Mouse (Mus musculus): ENCODE data around the gene Susd6. TPM values are rescaled to one million over a fixed set of nuclear protein-coding genes. Genes with fewer than 3 reads are reported as not detected.

The Susd6 gene
- polyA plus RNA-seq, 1 experiment from 2014 or later, result 22.3 TPM

GRCm38 (mm10) chr12:80877215-80878092 is 87.1 kb downstream of the Susd6 start:
- H3K36me3 ChIP-seq (ENCODE audit: control insufficient read depth, insufficient read depth, low read length), result peaks cover 73% of the 10 kb centered on the region
- no peak overlapping the region for H3K4me2 ChIP-seq (ENCODE audit: low read length)
- peaks cover 9 to 22% of the 10 kb centered on the region in 2 experiments for H3K4me1 ChIP-seq (ENCODE audit: control insufficient read depth in 2 of 2, insufficient read depth in 2 of 2, low read length in 2 of 2)
- no peaks in the 10 kb centered on the region for H3K27me3 ChIP-seq (ENCODE audit: control insufficient read depth, insufficient read depth, low read length)
- no peaks in the 10 kb centered on the region for H3K9me3 ChIP-seq (ENCODE audit: control insufficient read depth, low read length)
- no peak for ATAC-seq (ENCODE audit: insufficient number of reproducible peaks, insufficient read depth, low FRiP score, low read depth)
- peak overlapping the region in 1 of 2 experiments; percentile 35; a peak in 1 of 4 replicates for H3K27ac ChIP-seq (replicated peaks in 1 of 2; ENCODE audit: control insufficient read depth in 1 of 2, insufficient read depth in 1 of 2, low read depth in 2 of 2, low read length in 2 of 2)
- no peak overlapping the region for H3K4me3 ChIP-seq (ENCODE audit: control insufficient read depth in 1 of 2, insufficient read depth in 1 of 2, low read depth in 1 of 2, low read length in 2 of 2)
- no peak overlapping the region for H3K9ac ChIP-seq (ENCODE audit: low read length)
- 83% methylated on average over 7 of the region's 7 CpGs for WGBS

GRCm38 (mm10) chr12:80878093-80878430 is 87.8 kb downstream of the Susd6 start:
- 67% methylated on average over 6 of the region's 6 CpGs for WGBS
- H3K4me1 ChIP-seq (ENCODE audit: control insufficient read depth in 2 of 2, insufficient read depth in 2 of 2, low read length in 2 of 2), result peaks cover 9 to 22% of the 10 kb centered on the region in 2 experiments
- no peak overlapping the region for H3K4me2 ChIP-seq (ENCODE audit: low read length)
- ATAC-seq (ENCODE audit: insufficient number of reproducible peaks, insufficient read depth, low FRiP score, low read depth), result no peak
- H3K27ac ChIP-seq (replicated peaks in 1 of 2; ENCODE audit: control insufficient read depth in 1 of 2, insufficient read depth in 1 of 2, low read depth in 2 of 2, low read length in 2 of 2), result peak overlapping the region in 1 of 2 experiments; percentile 35; a peak in 1 of 4 replicates
- no peak overlapping the region for H3K4me3 ChIP-seq (ENCODE audit: control insufficient read depth in 1 of 2, insufficient read depth in 1 of 2, low read depth in 1 of 2, low read length in 2 of 2)
- H3K27me3 ChIP-seq (ENCODE audit: control insufficient read depth, insufficient read depth, low read length), result no peaks in the 10 kb centered on the region
- H3K9ac ChIP-seq (ENCODE audit: low read length), result no peak overlapping the region
- no peaks in the 10 kb centered on the region for H3K9me3 ChIP-seq (ENCODE audit: control insufficient read depth, low read length)
- peaks cover 68% of the 10 kb centered on the region for H3K36me3 ChIP-seq (ENCODE audit: control insufficient read depth, insufficient read depth, low read length)

GRCm38 (mm10) chr12:80878653-80879052 is 88.3 kb downstream of the Susd6 start:
- Histone ChIP-seq H3K4me3 (ENCODE audit: control insufficient read depth in 1 of 2, insufficient read depth in 1 of 2, low read depth in 1 of 2, low read length in 2 of 2) (no peak overlapping the region), H3K27ac (replicated peaks in 1 of 2; ENCODE audit: control insufficient read depth in 1 of 2, insufficient read depth in 1 of 2, low read depth in 2 of 2, low read length in 2 of 2) (no peak overlapping the region; a peak in 1 of 4 replicates), H3K9ac (ENCODE audit: low read length) (no peak overlapping the region), H3K27me3 (ENCODE audit: control insufficient read depth, insufficient read depth, low read length) (no peaks in the 10 kb centered on the region), H3K4me2 (ENCODE audit: low read length) (no peak overlapping the region), H3K36me3 (ENCODE audit: control insufficient read depth, insufficient read depth, low read length) (peaks cover 63% of the 10 kb centered on the region), H3K9me3 (ENCODE audit: control insufficient read depth, low read length) (no peaks in the 10 kb centered on the region), H3K4me1 (ENCODE audit: control insufficient read depth in 2 of 2, insufficient read depth in 2 of 2, low read length in 2 of 2) (peaks cover 9 to 22% of the 10 kb centered on the region in 2 experiments)
- WGBS, result 73% methylated on average over 3 of the region's 3 CpGs
- ATAC-seq (ENCODE audit: insufficient number of reproducible peaks, insufficient read depth, low FRiP score, low read depth), result no peak

GRCm38 (mm10) chr12:80879267-80879666 is 89.0 kb downstream of the Susd6 start:
- no peak overlapping the region for H3K27ac ChIP-seq (replicated peaks in 1 of 2; ENCODE audit: control insufficient read depth in 1 of 2, insufficient read depth in 1 of 2, low read depth in 2 of 2, low read length in 2 of 2)
- peaks cover 57% of the 10 kb centered on the region for H3K36me3 ChIP-seq (ENCODE audit: control insufficient read depth, insufficient read depth, low read length)
- 52% methylated on average over 4 of the region's 4 CpGs for WGBS

GRCm38 (mm10) chr12:80881121-80881520 is 90.8 kb downstream of the Susd6 start:
- no peak overlapping the region for H3K9ac ChIP-seq (ENCODE audit: low read length)
- H3K4me1 ChIP-seq (ENCODE audit: control insufficient read depth in 2 of 2, insufficient read depth in 2 of 2, low read length in 2 of 2), result peaks cover 15 to 26% of the 10 kb centered on the region in 2 experiments
- ATAC-seq (ENCODE audit: insufficient number of reproducible peaks, insufficient read depth, low FRiP score, low read depth), result no peak
- no peaks in the 10 kb centered on the region for H3K27me3 ChIP-seq (ENCODE audit: control insufficient read depth, insufficient read depth, low read length)
- no peak overlapping the region for H3K4me2 ChIP-seq (ENCODE audit: low read length)
- no peak overlapping the region for H3K27ac ChIP-seq (replicated peaks in 1 of 2; ENCODE audit: control insufficient read depth in 1 of 2, insufficient read depth in 1 of 2, low read depth in 2 of 2, low read length in 2 of 2)
- no peaks in the 10 kb centered on the region for H3K9me3 ChIP-seq (ENCODE audit: control insufficient read depth, low read length)
- no peak overlapping the region for H3K4me3 ChIP-seq (ENCODE audit: control insufficient read depth in 1 of 2, insufficient read depth in 1 of 2, low read depth in 1 of 2, low read length in 2 of 2)
- peaks cover 39% of the 10 kb centered on the region for H3K36me3 ChIP-seq (ENCODE audit: control insufficient read depth, insufficient read depth, low read length)
- WGBS, result 89% methylated on average over 3 of the region's 3 CpGs

More at GRCm38 (mm10) chr12:80879267-80879666, 89.0 kb downstream of the Susd6 start:
- Histone ChIP-seq H3K27me3 (ENCODE audit: control insufficient read depth, insufficient read depth, low read length) (no peaks in the 10 kb centered on the region), H3K4me1 (ENCODE audit: control insufficient read depth in 2 of 2, insufficient read depth in 2 of 2, low read length in 2 of 2) (peaks cover 9 to 22% of the 10 kb centered on the region in 2 experiments), H3K4me3 (ENCODE audit: control insufficient read depth in 1 of 2, insufficient read depth in 1 of 2, low read depth in 1 of 2, low read length in 2 of 2) (no peak overlapping the region), H3K9me3 (ENCODE audit: control insufficient read depth, low read length) (no peaks in the 10 kb centered on the region), H3K4me2 (ENCODE audit: low read length) (no peak overlapping the region), H3K9ac (ENCODE audit: low read length) (no peak overlapping the region; the same call in 1 of the 2 replicates)
- ATAC-seq (ENCODE audit: insufficient number of reproducible peaks, insufficient read depth, low FRiP score, low read depth), result no peak

GRCm38 (mm10) chr12:80883278-80883677 is 93.0 kb downstream of the Susd6 start:
- H3K9me3 ChIP-seq (ENCODE audit: control insufficient read depth, low read length), result no peaks in the 10 kb centered on the region
- 92% methylated on average over 3 of the region's 3 CpGs for WGBS
- H3K4me2 ChIP-seq (ENCODE audit: low read length), result no peak overlapping the region
- H3K9ac ChIP-seq (ENCODE audit: low read length), result no peak overlapping the region
- H3K4me3 ChIP-seq (ENCODE audit: control insufficient read depth in 1 of 2, insufficient read depth in 1 of 2, low read depth in 1 of 2, low read length in 2 of 2), result no peak overlapping the region
- no peak for ATAC-seq (ENCODE audit: insufficient number of reproducible peaks, insufficient read depth, low FRiP score, low read depth)
- peaks cover 21% of the 10 kb centered on the region for H3K36me3 ChIP-seq (ENCODE audit: control insufficient read depth, insufficient read depth, low read length)
- H3K27ac ChIP-seq (replicated peaks in 1 of 2; ENCODE audit: control insufficient read depth in 1 of 2, insufficient read depth in 1 of 2, low read depth in 2 of 2, low read length in 2 of 2), result no peak overlapping the region
- H3K4me1 ChIP-seq (ENCODE audit: control insufficient read depth in 2 of 2, insufficient read depth in 2 of 2, low read length in 2 of 2), result peaks cover 10 to 13% of the 10 kb centered on the region in 2 experiments
- no peaks in the 10 kb centered on the region for H3K27me3 ChIP-seq (ENCODE audit: control insufficient read depth, insufficient read depth, low read length)

GRCm38 (mm10) chr12:80883881-80884280 is 93.6 kb downstream of the Susd6 start:
- no peak for ATAC-seq (ENCODE audit: insufficient number of reproducible peaks, insufficient read depth, low FRiP score, low read depth)
- H3K27me3 ChIP-seq (ENCODE audit: control insufficient read depth, insufficient read depth, low read length), result no peaks in the 10 kb centered on the region
- 20% methylated on average over 5 of the region's 5 CpGs for WGBS
- no peak overlapping the region for H3K9ac ChIP-seq (ENCODE audit: low read length)
- no peaks in the 10 kb centered on the region for H3K9me3 ChIP-seq (ENCODE audit: control insufficient read depth, low read length)
- H3K27ac ChIP-seq (replicated peaks in 1 of 2; ENCODE audit: control insufficient read depth in 1 of 2, insufficient read depth in 1 of 2, low read depth in 2 of 2, low read length in 2 of 2), result no peak overlapping the region
- peaks cover 18% of the 10 kb centered on the region; the same call in 1 of the 2 replicates for H3K36me3 ChIP-seq (ENCODE audit: control insufficient read depth, insufficient read depth, low read length)
- H3K4me3 ChIP-seq (ENCODE audit: control insufficient read depth in 1 of 2, insufficient read depth in 1 of 2, low read depth in 1 of 2, low read length in 2 of 2), result no peak overlapping the region
- H3K4me2 ChIP-seq (ENCODE audit: low read length), result no peak overlapping the region
- H3K4me1 ChIP-seq (ENCODE audit: control insufficient read depth in 2 of 2, insufficient read depth in 2 of 2, low read length in 2 of 2), result peaks cover 6 to 7% of the 10 kb centered on the region in 2 experiments
